Mouse (Mus musculus): Measurements from ENCODE around the gene Dcbld1.
A peak's percentile ranks its signal among the peaks of the same experiment; 100 is the strongest.

The Dcbld1 gene

GRCm38 (mm10) chr10:52233301-52233968 lies at the start of gene Dcbld1:
Gene Dcbld1 (plus strand): TSS chr10:52233619.
- DNase-seq, result peak; percentile 87

GRCm38 (mm10) chr10:52185900-52186299 lies 47.5 kb upstream of the Dcbld1 start:
- DNase-seq, result no peak

- DNase-seq, result no peak
Measured at GRCm38 (mm10) chr10:52194957-52195852, 38.2 kb upstream of the Dcbld1 start, which contains the start of gene Ros1. Gene Ros1 (minus strand): TSS chr10:52195244.

- DNase-seq, result no peak
Measured at GRCm38 (mm10) chr10:52204006-52204405, 29.4 kb upstream of the Dcbld1 start.

GRCm38 (mm10) chr10:52215267-52215818 lies 18.1 kb upstream of the Dcbld1 start:
- DNase-seq, result no peak

- DNase-seq, result peak; percentile 84
Measured at GRCm38 (mm10) chr10:52216797-52217563, 16.4 kb upstream of the Dcbld1 start.

GRCm38 (mm10) chr10:52217564-52217934 lies 15.9 kb upstream of the Dcbld1 start:
- peak; percentile 18 for DNase-seq

GRCm38 (mm10) chr10:52219600-52219999 lies 13.8 kb upstream of the Dcbld1 start:
- no peak for DNase-seq

- peak; percentile 70 for DNase-seq
Measured at GRCm38 (mm10) chr10:52232196-52233176, 933 bp upstream of the Dcbld1 start.

- peak; percentile 61 for DNase-seq
Measured at GRCm38 (mm10) chr10:52233969-52234653, 692 bp downstream of the Dcbld1 start.

- DNase-seq, result no peak
Measured at GRCm38 (mm10) chr10:52234654-52234981, 1.2 kb downstream of the Dcbld1 start.

- no peak for DNase-seq
Measured at GRCm38 (mm10) chr10:52235461-52235860, 2.0 kb downstream of the Dcbld1 start.

GRCm38 (mm10) chr10:52242015-52242414 lies 8.6 kb downstream of the Dcbld1 start:
- DNase-seq, result no peak

GRCm38 (mm10) chr10:52242680-52243323 lies 9.4 kb downstream of the Dcbld1 start:
- DNase-seq, result no peak

- no peak for DNase-seq
Measured at GRCm38 (mm10) chr10:52246207-52246606, 12.8 kb downstream of the Dcbld1 start.

GRCm38 (mm10) chr10:52252240-52252639 lies 18.8 kb downstream of the Dcbld1 start:
- DNase-seq, result no peak

GRCm38 (mm10) chr10:52253426-52253825 lies 20.0 kb downstream of the Dcbld1 start:
- DNase-seq, result no peak

GRCm38 (mm10) chr10:52257768-52258167 lies 24.3 kb downstream of the Dcbld1 start:
- no peak for DNase-seq

GRCm38 (mm10) chr10:52258180-52258948 lies 24.9 kb downstream of the Dcbld1 start:
- no peak for DNase-seq

GRCm38 (mm10) chr10:52260209-52260608 lies 26.8 kb downstream of the Dcbld1 start:
- no peak for DNase-seq
